Mouse (Mus musculus) liver, postnatal 0 days (tissue): ENCODE measurements at regions not wholly inside any gene's neighbourhood (a gene's known extent, or its start where the extent isn't known, plus 50 kb on each side); places are given as distances from the start of the nearest gene placed in this dataset.

Experiments
- ATAC-seq: fragments of 200-750 bp; cut with Nextera tagmentation; 2 replicates; pipeline ENCODE4 v1.8.0; 2017; ENCODE audit warnings: mild to moderate bottlenecking, moderate library complexity
- DNase-seq: peaks from one replicate; pipeline ENCODE4 v3.0.0-alpha.2; 2016
- H3K27ac ChIP-seq: fragments of 300-500 bp; sonication (generic); 2 replicates; pipeline ENCODE4 v1.5.1; 2014; ENCODE audit warnings: antibody characterized with exemption, moderate library complexity, mild to moderate bottlenecking, low read depth
- H3K27me3 ChIP-seq: fragments of 300-500 bp; sonication (generic); 2 replicates; pipeline ENCODE4 v1.6.1; 2014; ENCODE audit warnings: low read length, control low read depth, mixed read lengths; ENCODE audit not compliant: insufficient read depth
- H3K36me3 ChIP-seq: fragments of 300-500 bp; sonication (generic); replicated peaks from 2 replicates; pipeline ENCODE4 v1.6.1; 2014; ENCODE audit warnings: mild to moderate bottlenecking, control low read depth, low read length, moderate library complexity, mixed read lengths; ENCODE audit not compliant: insufficient read depth
- H3K4me1 ChIP-seq: fragments of 300-500 bp; sonication (generic); 2 replicates; pipeline ENCODE4 v1.6.1; 2014; ENCODE audit warnings: antibody characterized with exemption, mild to moderate bottlenecking, control low read depth; ENCODE audit not compliant: insufficient read depth
- H3K4me2 ChIP-seq: fragments of 300-500 bp; sonication (generic); 2 replicates; pipeline ENCODE4 v1.6.1; 2014; ENCODE audit warnings: low read depth, mild to moderate bottlenecking, low read length, moderate library complexity, mixed read lengths
- H3K4me3 ChIP-seq: fragments of 300-500 bp; sonication (generic); 2 replicates; pipeline ENCODE4 v1.5.1; 2014; ENCODE audit warnings: low read depth, low read length
- H3K9ac ChIP-seq: fragments of 300-500 bp; sonication (generic); replicated peaks from 2 replicates; pipeline ENCODE4 v1.6.1; 2014; ENCODE audit warnings: mild to moderate bottlenecking, moderate library complexity
- H3K9me3 ChIP-seq: fragments of 300-500 bp; sonication (generic); 2 replicates; pipeline ENCODE4 v1.6.1; 2016; ENCODE audit warnings: mild to moderate bottlenecking, control low read depth, low read length, mixed read lengths
- CTCF ChIP-seq: sonication (generic); IDR thresholded peaks from 2 replicates; pipeline ENCODE4 v1.5.1; 2016; ENCODE audit warnings: antibody characterized with exemption, low read depth
- EP300 ChIP-seq: IDR thresholded peaks from 2 replicates; pipeline ENCODE4 v1.6.1; 2016; ENCODE audit warnings: antibody characterized with exemption, low read depth, mild to moderate bottlenecking
- WGBS: fragments of 180-500 bp; shearing (Covaris S2); extraction: QIAGEN DNeasy Blood & Tissue Kit; methylation state at CpG from one replicate; pipeline ENCODE4 v1.1.7; 2014; ENCODE audit not compliant: insufficient replicate concordance; 5-methylcytosine and 5-hydroxymethylcytosine counted together

GRCm38 (mm10) chr7:135888598-135888997 lies 172.4 kb upstream of the Mki67 start:
- H3K9ac ChIP-seq = no peak overlapping the region
- TF ChIP-seq CTCF (no peak), EP300 (no peak)
- no peak overlapping the region for H3K4me2 ChIP-seq
- no peak overlapping the region for H3K4me3 ChIP-seq
- 54% methylated on average over 3 of the region's 3 CpGs for WGBS
- ATAC-seq (no peak), DNase-seq (no peak)
- no peaks in the 10 kb centered on the region for H3K4me1 ChIP-seq
- no peaks in the 10 kb centered on the region for H3K9me3 ChIP-seq
- no peaks in the 10 kb centered on the region for H3K36me3 ChIP-seq
- 0 out of 2 replicates have a peak, but pooled peaks cover 2% of the 10 kb centered on the region for H3K27me3 ChIP-seq
- no peak overlapping the region for H3K27ac ChIP-seq

- Histone ChIP-seq H3K27ac (no peak overlapping the region), H3K4me2 (no peak overlapping the region), H3K9ac (no peak overlapping the region), H3K9me3 (no peaks in the 10 kb centered on the region), H3K27me3 (0 out of 2 replicates have a peak, but pooled peaks cover 2% of the 10 kb centered on the region), H3K4me1 (no peaks in the 10 kb centered on the region), H3K4me3 (no peak overlapping the region), H3K36me3 (no peaks in the 10 kb centered on the region)
- ATAC-seq (no peak), DNase-seq (no peak)
- 23% methylated on average over 17 of the region's 17 CpGs for WGBS
- TF ChIP-seq CTCF (peak; percentile 50), EP300 (no peak)
These were observed 173.0 kb upstream of the Mki67 start for GRCm38 (mm10) chr7:135889016-135889726.

GRCm38 (mm10) chr7:135898876-135899275 lies 182.7 kb upstream of the Mki67 start:
- H3K4me1 ChIP-seq = no peaks in the 10 kb centered on the region
- TF ChIP-seq CTCF (no peak), EP300 (no peak)
- ATAC-seq (no peak), DNase-seq (no peak)
- H3K36me3 ChIP-seq = no peaks in the 10 kb centered on the region
- no peaks in the 10 kb centered on the region for H3K27me3 ChIP-seq
- H3K9me3 ChIP-seq = no peaks in the 10 kb centered on the region
- no peak overlapping the region for H3K4me2 ChIP-seq
- no peak overlapping the region for H3K27ac ChIP-seq
- H3K4me3 ChIP-seq = no peak overlapping the region
- no peak overlapping the region for H3K9ac ChIP-seq
- WGBS = 65% methylated on average over 2 of the region's 2 CpGs

GRCm38 (mm10) chr7:135899765-135900164 lies 183.6 kb upstream of the Mki67 start:
- ATAC-seq (no peak), DNase-seq (no peak)
- no peak overlapping the region for H3K27ac ChIP-seq
- H3K27me3 ChIP-seq = no peaks in the 10 kb centered on the region
- H3K4me2 ChIP-seq = no peak overlapping the region
- H3K9ac ChIP-seq = no peak overlapping the region
- no peak overlapping the region for H3K4me3 ChIP-seq
- no peaks in the 10 kb centered on the region for H3K9me3 ChIP-seq
- 69% methylated on average over 5 of the region's 5 CpGs for WGBS
- TF ChIP-seq EP300 (no peak), CTCF (no peak)
- H3K4me1 ChIP-seq = no peaks in the 10 kb centered on the region
- no peaks in the 10 kb centered on the region for H3K36me3 ChIP-seq

GRCm38 (mm10) chr7:135900861-135901321 lies 184.7 kb upstream of the Mki67 start:
- 56% methylated on average over 10 of the region's 10 CpGs for WGBS
- H3K27me3 ChIP-seq = no peaks in the 10 kb centered on the region

GRCm38 (mm10) chr7:135902106-135903055 lies 186.2 kb upstream of the Mki67 start:
- Histone ChIP-seq H3K4me2 (no peak overlapping the region), H3K4me1 (no peaks in the 10 kb centered on the region), H3K9ac (no peak overlapping the region), H3K27ac (no peak overlapping the region), H3K9me3 (no peaks in the 10 kb centered on the region), H3K27me3 (no peaks in the 10 kb centered on the region), H3K36me3 (no peaks in the 10 kb centered on the region), H3K4me3 (no peak overlapping the region)
- ATAC-seq (no peak), DNase-seq (no peak)
- WGBS = 63% methylated on average over 13 of the region's 13 CpGs
- no peak for TF ChIP-seq CTCF
- no peak for TF ChIP-seq EP300

More at GRCm38 (mm10) chr7:135900861-135901321, 184.7 kb upstream of the Mki67 start:
- no peak overlapping the region for H3K9ac ChIP-seq
- no peak overlapping the region for H3K4me3 ChIP-seq
- TF ChIP-seq EP300 = no peak
- TF ChIP-seq CTCF = no peak
- no peak overlapping the region for H3K27ac ChIP-seq
- no peak overlapping the region for H3K4me2 ChIP-seq
- DNase-seq = no peak
- H3K9me3 ChIP-seq = no peaks in the 10 kb centered on the region
- H3K4me1 ChIP-seq = no peaks in the 10 kb centered on the region
- ATAC-seq = no peak
- no peaks in the 10 kb centered on the region for H3K36me3 ChIP-seq
